Mouse (Mus musculus) retina, adult 2 months (tissue): ENCODE measurements around the gene Cygb.
"Not testable (repeated sequence)": the region's sequence is repeated elsewhere in the genome, so short reads cannot be mapped to it uniquely, and the experiment has no call there.

Experiments
- DNase-seq: peaks from one replicate; pipeline ENCODE4 v3.0.0-alpha.2; 2012; ENCODE audit warnings: low read depth, low spot score

Cygb gene

DNA sequence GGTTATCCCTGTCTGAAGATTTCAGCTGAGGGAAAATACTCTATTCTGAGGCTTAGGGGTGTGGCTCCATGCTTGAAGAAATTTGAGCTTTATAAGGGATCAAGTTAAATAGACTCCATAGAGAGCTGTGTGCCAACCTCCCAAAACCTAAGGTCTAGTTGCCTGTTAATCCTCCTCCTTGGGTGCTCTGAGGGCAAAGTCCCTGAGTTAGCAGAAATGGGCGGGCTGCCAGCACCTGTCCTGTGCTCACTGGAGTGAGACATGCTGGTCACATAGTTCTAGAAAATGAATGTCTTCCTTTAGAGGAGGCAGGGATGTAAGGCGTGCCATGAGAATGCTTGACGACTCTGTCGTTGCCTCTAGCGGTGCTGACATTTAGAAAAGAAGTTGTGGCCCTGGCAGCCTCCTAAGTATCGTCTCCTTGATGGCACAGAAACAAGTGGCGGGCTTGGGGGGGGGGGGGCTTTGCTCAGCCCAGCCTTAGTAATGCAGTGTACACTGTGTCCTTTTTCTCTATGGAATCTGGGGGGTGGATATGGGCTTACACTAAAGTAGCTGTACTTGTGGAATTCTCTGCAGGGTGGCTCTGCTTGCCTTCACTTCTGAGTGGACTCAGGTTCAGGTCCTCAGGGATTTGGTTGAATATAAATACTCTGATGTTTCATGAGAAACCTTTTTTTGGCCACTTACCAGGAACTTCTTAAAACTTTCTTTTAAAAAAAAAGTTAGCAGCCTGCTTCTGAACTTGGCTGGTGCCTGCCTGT, 20.7 kb upstream of the Cygb start:
- DNase-seq: no peak

DNA sequence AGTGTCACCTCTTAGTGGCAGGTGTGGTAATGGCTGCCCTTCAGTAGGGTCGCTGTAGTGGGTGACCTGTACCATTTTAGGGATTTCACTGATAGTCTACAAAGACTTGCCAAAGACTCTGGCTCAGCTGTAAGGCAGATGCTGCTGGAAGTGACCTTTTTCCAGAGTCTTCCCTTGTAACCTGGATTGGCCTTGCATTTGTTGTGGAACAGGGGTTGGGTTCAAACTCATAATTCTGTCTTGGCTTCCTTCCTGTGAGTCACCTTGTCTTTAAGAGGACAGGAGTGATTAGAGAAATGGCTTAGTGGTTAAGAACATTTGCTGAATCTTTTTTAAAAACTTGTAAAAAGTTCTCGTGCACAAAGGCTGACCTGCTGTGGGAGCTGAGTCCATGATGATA, 19.3 kb upstream of the Cygb start:
- DNase-seq: no peak

DNA sequence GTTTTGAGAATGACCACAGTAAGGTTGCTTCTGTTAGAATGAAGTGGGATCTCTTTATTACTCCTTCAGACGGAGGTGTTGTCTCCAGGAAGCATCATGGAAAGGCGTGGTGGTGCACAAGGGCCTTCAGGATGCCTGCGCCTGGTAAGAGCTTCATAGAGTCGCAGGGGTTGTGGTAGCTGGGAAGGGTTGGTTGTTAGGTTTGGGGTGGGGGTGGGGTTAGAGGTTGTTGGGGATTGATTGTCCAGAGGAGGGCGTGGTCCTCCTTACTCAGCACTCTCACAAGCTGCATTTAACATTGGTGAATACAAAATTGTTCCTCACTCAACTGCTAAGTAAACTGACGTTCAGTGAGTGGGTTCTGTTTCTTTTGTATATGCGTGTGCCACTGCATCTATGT, 18.5 kb upstream of the Cygb start:
- DNase-seq: no peak

DNA sequence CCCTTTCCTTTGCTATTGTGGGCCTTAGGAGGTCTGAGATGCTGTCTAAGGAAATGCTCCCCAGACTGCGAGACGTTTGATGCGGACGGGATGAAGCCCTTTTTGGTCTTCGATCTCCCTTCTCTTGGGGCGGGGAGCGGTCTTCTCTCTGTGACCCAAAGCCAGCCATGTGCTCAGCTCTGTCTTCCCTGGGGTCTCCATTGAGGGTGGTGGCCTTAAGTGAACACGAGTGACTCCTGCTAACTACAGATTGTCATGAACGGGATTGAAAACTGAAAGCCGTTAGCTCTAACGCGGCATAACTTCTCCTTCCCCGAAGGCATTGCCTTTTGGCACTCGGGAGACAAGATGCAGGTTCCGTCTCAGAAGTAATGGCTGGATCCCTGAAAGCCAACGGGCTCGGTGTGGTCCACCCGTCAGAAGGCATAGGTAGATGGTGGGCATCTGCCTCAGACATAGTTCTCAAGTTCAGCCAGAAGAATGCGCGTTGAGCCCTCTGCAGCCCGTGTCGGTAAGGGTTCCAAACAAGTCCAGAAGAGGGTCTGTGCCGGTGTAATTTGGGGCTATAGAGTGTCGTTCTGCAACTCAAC, 17.8 kb upstream of the Cygb start:
- no peak for DNase-seq

DNA sequence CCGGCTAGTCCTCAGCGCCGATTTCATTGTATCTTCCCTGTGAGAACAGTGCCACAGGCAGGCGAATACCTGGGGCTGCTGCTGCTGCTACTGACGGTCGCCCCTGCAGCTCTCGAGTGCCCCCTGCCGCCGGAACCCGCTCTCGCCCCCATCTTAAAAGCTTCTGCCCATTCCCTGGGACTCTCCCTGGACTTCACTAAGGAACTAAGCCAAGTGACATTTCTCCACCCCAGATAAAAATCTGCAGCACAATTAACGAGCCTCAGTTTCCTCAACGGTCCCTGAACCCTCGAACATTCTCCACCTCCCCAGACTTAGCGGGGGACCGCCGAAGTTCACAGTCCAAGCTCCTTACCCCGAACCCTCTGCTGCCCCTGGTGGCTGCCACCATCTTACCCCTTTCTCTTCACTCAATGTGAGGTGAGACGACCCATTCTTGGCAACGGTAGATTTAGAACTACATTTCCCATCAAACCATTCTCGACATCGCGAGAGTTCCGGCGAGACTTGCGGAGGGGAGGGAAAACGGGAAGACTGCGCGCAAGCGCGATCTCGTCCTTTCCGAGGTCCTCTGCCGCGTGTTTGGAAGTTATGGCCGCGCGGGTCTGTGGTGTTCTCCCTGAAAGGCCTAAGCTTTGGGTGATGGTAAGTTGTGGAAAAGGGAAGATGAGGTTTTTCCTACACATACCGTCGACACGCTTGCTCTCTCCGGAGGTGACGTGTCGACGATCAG, 17.2 kb upstream of the Cygb start:
- peak; percentile 93 for DNase-seq

DNA sequence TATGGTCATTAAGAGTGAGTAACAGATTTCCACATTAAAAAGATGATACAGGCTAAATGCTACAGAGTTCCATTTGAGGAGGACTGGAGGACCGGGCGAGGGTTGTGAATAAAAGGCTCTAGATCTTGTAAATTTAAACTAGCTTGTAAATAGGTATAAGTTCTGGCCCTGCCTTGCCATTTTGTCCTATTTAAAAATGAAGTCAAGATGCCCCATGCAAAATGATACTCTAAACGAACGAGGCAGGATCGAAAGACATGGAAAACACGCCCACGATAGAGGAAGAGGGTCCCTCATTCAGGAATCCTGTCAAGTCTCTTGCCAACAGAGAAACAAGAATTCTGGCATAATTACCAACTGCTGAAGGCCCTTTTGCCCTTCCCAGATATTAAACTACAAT, 16.3 kb upstream of the Cygb start:
- DNase-seq: no peak

DNA sequence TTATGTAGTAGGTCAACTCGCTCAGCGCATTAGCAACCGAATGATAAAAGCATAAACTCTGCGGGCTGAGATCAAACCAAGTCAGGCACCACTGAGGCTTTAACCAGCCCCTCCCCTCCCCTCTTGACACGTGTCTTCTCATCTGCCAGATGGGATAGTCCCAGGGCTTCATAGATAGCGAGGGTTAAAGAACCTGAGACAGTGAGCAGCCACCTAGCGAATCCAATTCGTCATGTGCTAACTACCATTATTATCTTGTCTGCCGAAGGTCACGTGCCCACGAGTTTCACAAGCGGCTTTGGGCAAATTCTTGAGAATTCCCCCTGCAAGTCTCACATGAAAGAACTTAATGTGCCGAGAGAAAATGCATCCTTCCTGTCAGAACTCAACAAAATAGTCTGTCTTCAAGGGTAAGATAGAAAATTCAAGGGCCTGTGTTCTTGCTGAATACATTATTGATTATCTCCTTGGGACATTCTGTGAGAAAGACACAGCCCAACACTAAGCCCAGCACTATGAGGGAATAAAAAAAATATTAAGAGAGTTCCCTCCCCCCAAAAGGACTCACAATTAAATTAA, 15.8 kb upstream of the Cygb start:
- DNase-seq: no peak

DNA sequence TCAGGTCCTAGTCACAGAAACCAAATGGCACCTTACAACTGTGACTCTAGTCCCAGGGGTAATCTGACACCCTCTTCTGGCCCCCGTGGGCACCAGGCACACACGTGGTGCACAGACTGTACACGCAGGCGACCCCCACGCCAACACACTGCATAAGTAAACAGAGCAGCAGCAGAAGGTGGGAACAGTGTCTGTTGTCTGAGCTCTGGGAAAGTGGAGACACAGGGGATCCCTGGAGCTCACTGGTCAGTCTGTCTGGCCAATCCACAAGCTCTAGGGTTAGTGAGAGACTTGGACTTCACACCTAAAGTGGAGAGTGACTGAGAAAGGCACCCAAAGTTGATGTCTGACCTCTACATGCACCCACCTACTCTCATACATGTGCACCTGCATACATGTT, 15.2 kb upstream of the Cygb start:
- no peak for DNase-seq

DNA sequence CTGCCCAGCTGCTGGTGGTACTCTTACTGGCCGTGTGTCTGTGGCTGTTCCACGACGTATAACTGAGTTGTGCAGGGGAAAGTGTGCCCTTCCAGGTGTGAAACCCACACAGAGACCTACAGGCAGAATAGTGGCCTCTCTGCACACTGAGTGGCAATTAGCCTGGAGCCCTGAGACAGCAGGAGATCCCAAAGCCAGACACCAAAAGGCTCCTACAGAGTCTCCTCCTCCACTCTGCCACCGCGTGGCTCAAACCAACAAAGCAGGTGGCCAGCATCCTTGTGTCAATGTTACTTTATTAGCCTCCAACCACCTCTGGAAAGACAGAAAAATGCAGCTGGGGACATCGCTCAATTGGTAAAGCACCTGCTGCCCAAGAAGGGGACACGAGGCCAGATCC, 14.7 kb upstream of the Cygb start:
- DNase-seq: no peak

DNA sequence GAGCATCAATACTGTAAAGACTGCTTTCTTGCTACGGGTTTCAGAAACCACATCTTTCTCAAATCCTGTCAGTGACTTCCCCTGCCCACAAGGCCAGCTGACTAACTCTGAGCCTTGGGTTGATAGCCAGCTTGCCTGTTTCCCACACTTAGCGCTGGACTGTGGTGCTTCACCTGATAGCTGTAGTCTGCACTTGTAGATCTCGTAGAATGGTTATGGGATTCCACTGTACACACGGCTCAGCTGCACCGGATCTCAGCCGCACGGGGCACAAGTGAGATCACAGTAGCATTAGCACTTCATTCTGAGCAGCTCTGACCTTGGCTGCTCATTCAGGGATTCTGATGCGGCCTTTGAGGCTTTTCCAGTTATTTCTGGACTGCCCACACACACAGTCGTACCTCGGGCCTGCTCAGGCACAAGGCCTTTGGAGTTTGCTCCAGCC, 14.3 kb upstream of the Cygb start:
- no peak for DNase-seq

DNA sequence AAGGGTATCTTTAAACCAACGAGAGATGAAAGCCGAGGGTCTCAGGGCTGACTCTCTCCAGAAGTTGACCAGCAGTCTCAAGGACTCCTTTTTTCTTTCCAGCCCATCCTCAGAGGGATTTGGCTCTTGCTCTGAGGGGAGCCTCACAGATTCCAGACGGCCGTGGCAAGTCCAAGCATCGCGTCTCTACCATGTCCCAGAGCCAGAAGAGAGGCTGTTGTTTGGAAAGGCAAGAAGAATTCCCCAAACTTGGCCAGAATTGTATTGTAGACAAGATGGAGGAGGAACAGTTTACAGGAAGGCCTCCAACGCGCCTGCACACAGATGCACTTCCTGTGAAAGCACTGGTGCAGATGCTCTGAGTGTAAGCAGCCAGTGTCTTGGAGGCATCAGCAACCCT, 13.8 kb upstream of the Cygb start:
- no peak for DNase-seq

DNA sequence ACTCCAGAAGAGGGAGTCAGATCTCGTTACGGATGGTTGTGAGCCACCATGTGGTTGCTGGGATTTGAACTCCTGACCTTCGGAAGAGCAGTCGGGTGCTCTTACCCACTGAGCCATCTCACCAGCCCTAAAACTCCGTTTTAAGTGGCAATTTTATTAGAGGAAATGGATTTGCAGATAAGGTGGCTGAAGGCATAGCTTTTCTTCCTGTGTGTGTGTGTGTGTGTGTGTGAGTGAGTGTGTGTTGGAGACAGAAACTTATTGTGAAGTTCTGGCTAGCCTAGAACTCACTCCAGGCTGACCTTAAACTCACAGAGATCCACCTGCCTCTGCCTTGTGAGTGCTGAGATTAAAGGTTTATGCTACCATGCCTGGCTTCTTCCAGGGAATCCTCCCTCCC, 12.9 kb upstream of the Cygb start:
- not testable (repeated sequence) for DNase-seq

DNA sequence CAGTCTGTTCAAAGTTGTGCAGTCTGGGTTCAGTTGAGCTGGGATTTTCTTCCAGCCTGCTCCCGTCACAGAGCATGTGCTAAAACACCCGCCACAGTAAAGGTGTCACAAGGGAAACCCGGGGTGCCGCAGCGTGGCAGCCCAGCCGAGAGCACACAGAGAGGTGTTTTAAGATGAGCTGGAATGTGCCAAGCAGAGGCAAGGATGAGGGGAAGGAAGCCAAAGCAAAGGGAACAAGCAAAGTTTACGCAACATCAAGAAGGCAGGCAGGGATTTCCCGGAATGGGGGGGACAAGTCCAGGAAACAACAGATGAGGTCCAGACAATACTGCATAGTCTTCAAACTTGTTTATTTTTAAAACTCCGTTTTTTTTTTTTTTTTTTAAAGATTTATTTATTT, 12.5 kb upstream of the Cygb start:
- no peak for DNase-seq

DNA sequence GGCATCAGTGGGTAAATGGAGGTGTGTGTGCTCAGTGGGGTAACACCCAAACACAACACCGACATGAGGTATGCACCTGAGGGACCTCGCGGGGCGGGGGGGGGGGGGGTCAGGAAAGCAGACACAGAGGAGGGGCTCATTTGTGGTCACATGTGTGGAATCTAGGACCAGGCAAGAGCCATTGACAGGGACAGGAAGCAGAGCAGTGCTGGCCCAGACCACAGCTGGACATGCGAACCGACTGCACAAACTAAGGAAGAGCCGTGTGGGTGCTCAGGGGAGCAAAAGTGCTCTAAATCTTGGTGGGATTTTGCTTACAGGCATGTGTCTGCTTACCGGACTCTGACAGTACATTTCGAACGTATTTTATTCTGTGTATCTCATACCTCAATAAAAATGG, 11.2 kb upstream of the Cygb start:
- no peak for DNase-seq

DNA sequence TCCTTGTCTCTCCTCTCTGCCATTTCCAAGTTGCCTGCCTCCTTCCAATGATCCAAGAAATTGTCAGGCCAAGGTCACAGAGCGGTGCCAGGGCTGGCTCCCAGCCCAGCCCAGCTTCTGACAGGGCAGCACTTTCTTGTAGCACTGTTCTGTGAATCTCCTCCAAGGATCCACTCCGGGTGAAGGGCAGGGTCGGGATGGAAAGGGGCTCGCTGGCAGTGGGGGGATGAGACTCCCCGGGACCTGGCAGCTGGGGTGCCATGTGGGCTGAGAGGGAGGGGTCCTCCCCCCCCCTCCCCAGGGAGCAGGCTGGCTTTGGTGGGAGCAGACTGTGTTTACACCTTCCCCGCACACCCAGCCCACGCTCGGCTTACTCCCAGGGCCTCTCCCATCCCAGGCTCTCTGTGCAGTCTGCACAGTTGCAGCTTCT, 7.8 kb upstream of the Cygb start:
- DNase-seq: no peak

DNA sequence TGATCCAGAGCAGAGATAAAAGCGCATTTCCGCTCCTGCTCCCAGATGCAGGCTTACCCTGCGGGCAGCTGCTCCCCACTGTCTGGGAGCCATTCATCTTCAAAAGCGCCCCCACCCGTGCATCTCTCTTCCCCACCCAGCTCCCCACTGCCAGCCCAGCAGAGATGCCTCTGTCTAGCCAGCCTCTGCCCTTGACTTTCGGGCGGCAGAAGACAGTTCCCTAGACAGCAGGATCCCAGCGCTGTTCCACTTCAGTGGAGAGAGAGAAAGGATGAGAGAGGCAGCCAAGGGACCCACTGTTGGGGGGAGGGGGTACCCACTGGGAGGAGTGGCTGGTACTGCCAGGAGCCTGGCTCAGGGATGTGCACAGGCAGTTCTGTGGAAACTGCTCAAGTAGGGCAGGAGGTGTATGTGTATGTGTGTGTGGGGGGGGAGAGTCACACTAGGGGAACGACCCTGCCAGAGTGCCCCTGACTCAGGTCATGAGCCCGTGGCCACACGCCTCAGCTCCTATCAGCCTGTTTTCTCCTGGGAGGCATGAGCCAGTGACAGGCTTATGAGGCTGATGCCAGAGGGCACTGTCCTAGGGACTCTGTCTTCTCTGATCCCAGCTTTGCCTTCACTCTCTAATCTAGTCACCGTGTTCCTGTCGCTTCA, 7.3 kb upstream of the Cygb start:
- DNase-seq: no peak

DNA sequence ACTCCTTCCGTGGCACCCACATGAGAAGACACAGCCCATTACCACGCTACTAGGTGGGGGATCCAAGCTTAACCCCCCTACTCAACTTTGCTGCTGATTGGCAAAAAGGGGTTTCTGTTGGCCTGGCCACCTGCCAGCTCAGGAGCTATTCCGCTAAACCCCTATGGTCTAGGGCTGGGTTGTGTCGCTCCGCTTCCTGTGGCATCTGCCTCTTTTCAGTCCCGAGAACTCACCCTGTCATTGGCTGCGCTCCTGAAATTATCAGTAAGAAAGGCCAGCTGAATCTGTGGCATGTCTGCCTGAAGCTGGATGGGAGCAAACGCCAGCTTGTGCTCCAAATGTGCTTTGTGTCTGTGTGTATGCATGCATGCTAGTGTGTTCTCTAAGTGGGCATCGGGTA, 6.1 kb upstream of the Cygb start:
- DNase-seq: no peak

DNA sequence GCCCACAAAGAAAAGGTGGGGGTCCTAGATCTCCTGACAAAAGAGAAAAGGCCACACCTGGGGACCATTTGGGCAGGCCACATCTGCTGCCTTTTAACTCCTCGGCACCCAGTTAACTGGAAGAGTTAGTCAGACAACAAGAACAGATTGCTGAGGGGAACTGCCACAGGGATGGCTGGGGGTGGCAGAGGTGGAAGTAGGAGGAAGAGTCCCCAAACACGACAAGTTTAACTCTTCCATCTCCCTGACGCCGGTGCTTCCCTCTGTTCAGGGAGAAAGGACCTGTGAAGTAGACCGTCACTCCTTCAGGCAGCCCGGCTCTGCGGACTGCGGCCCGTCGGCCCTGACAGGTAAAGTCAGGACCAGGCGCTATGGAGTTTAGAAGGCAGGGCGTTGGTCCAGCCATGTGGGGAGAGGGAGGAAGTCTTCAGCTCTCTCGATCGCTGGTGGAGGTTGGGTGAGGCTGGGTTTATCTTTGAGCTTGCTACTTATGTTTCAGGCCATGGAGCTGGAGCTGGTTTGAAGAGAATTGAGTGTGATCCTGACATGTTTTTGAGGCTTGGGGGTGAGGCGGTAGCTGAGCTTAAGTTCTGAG, 5.0 kb upstream of the Cygb start:
- no peak for DNase-seq

DNA sequence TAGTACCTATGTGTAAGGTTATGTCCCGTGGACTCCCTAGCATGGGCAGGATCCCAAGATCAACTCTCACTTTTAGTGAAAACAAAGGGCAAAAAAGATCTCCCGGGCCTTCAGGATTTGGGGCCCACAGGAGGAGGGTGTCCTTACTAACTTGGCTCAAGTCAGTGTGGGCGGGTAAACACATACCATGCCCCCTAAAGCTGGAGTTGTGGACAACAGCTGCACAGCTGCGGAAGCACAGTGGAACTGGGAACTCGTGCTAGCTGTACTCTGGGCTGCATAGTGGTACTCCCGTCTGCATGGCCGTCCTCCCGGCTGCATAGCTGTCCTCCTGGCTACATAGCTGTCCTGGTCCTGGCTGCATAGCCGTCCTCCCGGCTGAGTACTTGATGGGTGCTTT, 4.1 kb upstream of the Cygb start:
- DNase-seq: no peak

DNA sequence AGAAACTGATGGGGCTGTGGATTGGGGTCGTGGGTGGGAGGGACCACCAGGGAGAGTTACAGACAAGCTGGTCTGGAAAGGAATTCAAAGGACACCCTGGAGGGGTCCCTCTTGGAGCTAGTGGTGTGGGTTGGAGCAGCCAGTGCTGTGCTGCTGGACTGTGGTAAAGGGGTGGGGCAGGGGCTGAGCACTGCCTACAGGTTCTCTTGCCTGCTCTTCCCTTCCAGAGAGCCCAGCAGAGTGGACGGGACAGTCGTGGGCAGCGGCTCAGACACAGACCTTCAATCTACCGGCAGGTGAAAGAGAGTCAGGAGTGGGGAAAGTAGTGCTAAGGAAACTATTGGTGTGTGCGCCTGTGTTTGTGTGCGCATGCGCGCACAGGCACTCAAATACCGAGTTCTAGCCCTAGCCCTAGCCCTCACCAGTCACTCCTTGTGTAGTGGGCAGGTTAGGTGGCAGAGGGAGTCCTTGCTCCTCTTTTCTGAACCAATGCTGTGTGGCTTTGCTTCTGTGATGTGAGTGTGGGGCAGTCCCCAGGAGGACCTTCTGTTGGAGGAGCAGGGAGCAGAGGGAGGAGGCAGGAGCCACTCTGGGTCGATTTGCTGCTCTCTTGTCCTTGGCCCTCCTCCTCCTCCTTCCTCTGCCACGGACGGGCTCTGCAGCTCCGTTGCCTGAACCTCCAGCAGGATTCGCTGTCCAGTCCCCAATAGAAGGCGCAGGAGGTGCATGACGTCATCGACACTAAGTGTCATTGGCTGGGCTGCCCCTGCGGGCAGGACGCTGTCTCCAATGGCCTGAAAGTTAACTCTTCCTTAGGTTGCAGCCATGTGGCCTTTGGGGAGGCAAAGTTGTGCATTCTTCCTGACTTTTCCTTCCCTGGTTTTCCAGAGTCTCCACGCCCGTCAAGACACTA, 3.5 kb upstream of the Cygb start:
- DNase-seq: peak; percentile 91
